Mouse (Mus musculus): Measurements from ENCODE around the gene Gm42688.

DNA sequence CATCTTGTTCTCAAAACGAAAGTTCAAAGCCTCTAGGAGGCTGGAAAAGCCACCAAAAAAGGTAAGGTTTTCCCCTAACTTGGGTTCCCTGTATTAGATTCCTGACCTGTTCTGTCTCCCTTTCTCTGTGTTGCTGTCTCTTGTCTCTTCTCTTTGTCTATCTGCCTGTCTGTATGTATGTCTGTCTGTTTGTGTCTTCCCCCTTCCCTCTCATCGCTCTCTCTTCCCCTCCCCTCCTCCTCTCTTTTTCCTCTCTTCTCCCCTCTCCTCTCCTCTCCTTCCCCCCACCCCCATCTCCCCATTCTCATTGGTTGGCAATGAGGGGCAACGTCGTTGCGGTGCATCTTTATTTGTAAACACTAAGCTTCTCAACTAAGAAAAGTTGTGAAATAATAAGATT, 23.9 kb downstream of the Gm42688 start, which contains the start of gene Ino80b:
- TF ChIP-seq CTCF (IDR thresholded peaks at IDR 0.05; ENCODE audit: borderline replicate concordance, insufficient read depth, low read length) (no peak), POLR2A (IDR thresholded peaks at IDR 0.05; ENCODE audit: low read depth, low read length) (no peak)
